Mouse (Mus musculus): ENCODE measurements at regions not wholly inside any gene's neighbourhood (a gene's known extent, or its start where the extent isn't known, plus 50 kb on each side); places are given as distances from the start of the nearest gene placed in this dataset.

DNA sequence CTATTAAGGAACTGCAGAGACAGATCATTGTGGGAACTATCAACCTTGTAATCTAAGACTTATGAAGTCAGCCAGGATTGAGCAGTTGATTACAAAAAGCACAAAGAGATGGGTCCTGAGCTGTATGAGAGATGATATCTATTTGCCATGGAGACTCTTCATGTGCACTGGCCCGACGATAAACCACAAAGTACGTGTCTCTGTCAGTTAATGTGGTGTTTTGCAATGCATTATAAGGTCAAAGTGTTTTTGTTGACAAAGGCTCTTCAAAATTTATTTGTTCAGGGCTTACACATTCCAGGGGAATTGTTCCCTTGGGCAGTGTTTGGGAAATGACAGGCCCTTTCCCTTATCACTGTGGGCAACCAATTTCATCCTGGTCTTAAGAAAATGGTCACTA lies 65.7 kb upstream of the Thpo start:
- in situ Hi-C loops (cut with MboI, MseI) = no loop called here

DNA sequence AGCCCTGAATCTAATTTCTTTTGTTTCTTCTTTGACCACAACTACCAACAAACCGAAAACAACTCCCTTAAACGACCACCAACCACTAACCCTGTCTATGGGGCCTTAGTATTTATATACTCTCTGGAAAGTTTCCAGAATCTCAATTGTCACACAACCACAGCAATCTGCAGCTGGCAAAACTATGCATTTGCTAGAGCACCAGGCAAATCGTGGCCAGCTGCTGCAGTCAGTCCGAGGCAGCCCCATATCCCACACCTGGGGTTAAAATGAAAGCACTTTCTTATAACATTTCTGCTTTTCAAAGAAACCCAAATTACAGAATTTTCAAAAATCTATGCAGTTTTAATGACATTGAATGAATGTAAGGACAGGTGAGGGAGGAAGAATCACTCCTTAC lies 63.8 kb upstream of the Thpo start:
- in situ Hi-C loops (cut with MboI, MseI) = no loop called here

DNA sequence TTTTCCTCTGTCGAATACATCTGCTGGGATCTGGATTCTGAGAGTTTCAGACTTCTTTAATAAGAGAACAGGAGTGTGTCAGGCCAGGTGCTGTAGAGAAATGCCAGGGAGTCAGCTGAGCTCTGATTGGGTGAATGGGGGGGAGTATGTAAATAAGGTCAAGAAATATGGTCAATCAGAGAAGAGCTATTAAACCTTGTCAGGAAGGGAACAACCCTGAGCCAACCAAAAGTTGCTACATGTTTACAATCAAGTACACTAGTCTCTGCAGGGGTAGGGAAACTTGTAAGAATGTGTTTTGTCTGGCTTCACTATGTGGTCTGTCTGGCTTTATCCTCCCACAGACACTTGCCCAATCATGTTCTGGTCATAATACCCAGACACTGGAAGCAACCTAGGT lies 60.4 kb upstream of the Thpo start:
- in situ Hi-C loops (cut with MboI, MseI) = no loop called here

Data from regulatory T cell (primary cell).